Mouse (Mus musculus): Measurements from ENCODE around the gene Cela1. TPM values are rescaled to one million over a fixed set of nuclear protein-coding genes. Genes with fewer than 3 reads are reported as not detected.

The Cela1 gene
- polyA plus RNA-seq, 1 experiment: 89.9 TPM

GRCm38 (mm10) chr15:100705376-100705775, 17.7 kb upstream of the Cela1 start:
- DNase-seq (ENCODE audit: low read depth): no peak

- DNase-seq (ENCODE audit: low read depth): no peak
Measured at GRCm38 (mm10) chr15:100703913-100704312, 16.2 kb upstream of the Cela1 start.

- no peak for DNase-seq (ENCODE audit: low read depth)
Measured at GRCm38 (mm10) chr15:100701856-100702255, 14.1 kb upstream of the Cela1 start.

GRCm38 (mm10) chr15:100701108-100701507, 13.4 kb upstream of the Cela1 start:
- no peak for DNase-seq (ENCODE audit: low read depth)

- DNase-seq (ENCODE audit: low read depth): no peak
Measured at GRCm38 (mm10) chr15:100700424-100700823, 12.7 kb upstream of the Cela1 start.

- DNase-seq (ENCODE audit: low read depth): no peak
Measured at GRCm38 (mm10) chr15:100699386-100699785, 11.7 kb upstream of the Cela1 start.

- DNase-seq (ENCODE audit: low read depth): no peak
Measured at GRCm38 (mm10) chr15:100698078-100698477, 10.4 kb upstream of the Cela1 start.

GRCm38 (mm10) chr15:100694406-100694805, 6.7 kb upstream of the Cela1 start:
- DNase-seq (ENCODE audit: low read depth): no peak

GRCm38 (mm10) chr15:100691990-100692389, 4.3 kb upstream of the Cela1 start:
- no peak for DNase-seq (ENCODE audit: low read depth)

- no peak for DNase-seq (ENCODE audit: low read depth)
Measured at GRCm38 (mm10) chr15:100686989-100687388, 732 bp downstream of the Cela1 start.

- DNase-seq (ENCODE audit: low read depth): no peak
Measured at GRCm38 (mm10) chr15:100686434-100686833, 1.3 kb downstream of the Cela1 start.

- no peak for DNase-seq (ENCODE audit: low read depth)
Measured at GRCm38 (mm10) chr15:100685849-100686248, 1.9 kb downstream of the Cela1 start.

GRCm38 (mm10) chr15:100685255-100685654, 2.5 kb downstream of the Cela1 start:
- no peak for DNase-seq (ENCODE audit: low read depth)

- DNase-seq (ENCODE audit: low read depth): no peak
Measured at GRCm38 (mm10) chr15:100684450-100684849, 3.3 kb downstream of the Cela1 start.

- no peak for DNase-seq (ENCODE audit: low read depth)
Measured at GRCm38 (mm10) chr15:100683041-100683440, 4.7 kb downstream of the Cela1 start.

- no peak for DNase-seq (ENCODE audit: low read depth)
Measured at GRCm38 (mm10) chr15:100681770-100682169, 6.0 kb downstream of the Cela1 start.

GRCm38 (mm10) chr15:100680381-100680780, 7.3 kb downstream of the Cela1 start:
- DNase-seq (ENCODE audit: low read depth): no peak

- no peak for DNase-seq (ENCODE audit: low read depth)
Measured at GRCm38 (mm10) chr15:100679005-100679404, 8.7 kb downstream of the Cela1 start.

GRCm38 (mm10) chr15:100678581-100678980, 9.1 kb downstream of the Cela1 start:
- no peak for DNase-seq (ENCODE audit: low read depth)

- DNase-seq (ENCODE audit: low read depth): no peak
Measured at GRCm38 (mm10) chr15:100677675-100678074, 10.0 kb downstream of the Cela1 start.

GRCm38 (mm10) chr15:100676521-100676920, 11.2 kb downstream of the Cela1 start:
- DNase-seq (ENCODE audit: low read depth): no peak

- DNase-seq (ENCODE audit: low read depth): no peak
Measured at GRCm38 (mm10) chr15:100675486-100675885, 12.2 kb downstream of the Cela1 start.

- DNase-seq (ENCODE audit: low read depth): no peak
Measured at GRCm38 (mm10) chr15:100674566-100674965, 13.2 kb downstream of the Cela1 start.

- no peak for DNase-seq (ENCODE audit: low read depth)
Measured at GRCm38 (mm10) chr15:100673585-100674391, 13.9 kb downstream of the Cela1 start.

All from gonadal fat pad, adult 2 months (tissue).